Comparison of ENCODE assay signal across 9 mouse cellular contexts in genomic region chr16:18604267-18604701, GRCm38 (mm10). TPM values are rescaled to one million over a fixed set of nuclear protein-coding genes. Genes with fewer than 3 reads are reported as not detected.
DNase-seq lines count a peak whose midpoint lies in the region; ATAC-seq lines count a peak whose summit lies in the region.
"Had no signal": no experiment of that assay in that cellular context is flagged by ENCODE, and none has a peak within 500 bp of the region (broad histone marks: within the 10 kb centered on the region; RNA-seq: fewer than 3 reads in every experiment).

No protein-coding gene starts in this region.

- H3K27me3 ChIP-seq in embryonic facial prominence, embryonic 13.5 days = no peaks in the 10 kb centered on the region
- H3K27me3 ChIP-seq in heart, embryonic 16.5 days (ENCODE audit: control insufficient read depth, insufficient read depth, low read length) = peaks cover 10% of the 10 kb centered on the region; the same call in 1 of the 2 replicates
- H3K27me3 ChIP-seq in limb, embryonic 10.5 days (ENCODE audit: low read depth, poor library complexity, severe bottlenecking) = peaks cover 79% of the 10 kb centered on the region

- H3K4me3 ChIP-seq in embryonic facial prominence, embryonic 13.5 days = no peak overlapping the region
- no peak overlapping the region for H3K4me3 ChIP-seq in heart, embryonic 16.5 days (ENCODE audit: low read length)
- H3K4me3 ChIP-seq in limb, embryonic 10.5 days = no peak overlapping the region

- ATAC-seq in embryonic facial prominence, embryonic 13.5 days (ENCODE audit: insufficient number of reproducible peaks, insufficient read depth, low FRiP score, low TSS enrichment, low read depth) = no peak
- ATAC-seq in heart, embryonic 16.5 days (replicated peaks; ENCODE audit: extremely low read depth, insufficient read depth, low FRiP score) = peak; percentile 87

- no peak overlapping the region for H3K4me2 ChIP-seq in embryonic facial prominence, embryonic 13.5 days
- no peak overlapping the region for H3K4me2 ChIP-seq in heart, embryonic 16.5 days (ENCODE audit: low read depth, low read length)

- WGBS in embryonic facial prominence, embryonic 13.5 days = 62% methylated on average over 8 of the region's 8 CpGs
- WGBS in heart, embryonic 16.5 days = 29% methylated on average over 8 of the region's 8 CpGs
- WGBS in limb, embryonic 10.5 days = 69% methylated on average over 8 of the region's 8 CpGs

- no peaks in the 10 kb centered on the region for H3K9me3 ChIP-seq in embryonic facial prominence, embryonic 13.5 days
- no peaks in the 10 kb centered on the region for H3K9me3 ChIP-seq in heart, embryonic 16.5 days (replicated peaks; ENCODE audit: control insufficient read depth, low read length)
- H3K9me3 ChIP-seq in limb, embryonic 10.5 days (replicated peaks) = no peaks in the 10 kb centered on the region

- no peaks in the 10 kb centered on the region for H3K36me3 ChIP-seq in embryonic facial prominence, embryonic 13.5 days
- no peaks in the 10 kb centered on the region for H3K36me3 ChIP-seq in heart, embryonic 16.5 days (ENCODE audit: control insufficient read depth, insufficient read depth)
- no peaks in the 10 kb centered on the region for H3K36me3 ChIP-seq in limb, embryonic 10.5 days

- DNase-seq in adrenal gland, postnatal 14 days = peak; percentile 54
- DNase-seq in adrenal gland, postnatal 4 days (ENCODE audit: low spot score in 2 of 2) = no peak
- no peak for DNase-seq in limb, embryonic 10.5 days (ENCODE audit: low spot score)
- no peak for DNase-seq in cerebellum, adult 9-10 months
- no peak for DNase-seq in frontal cortex, adult 2 months (ENCODE audit: extremely low spot score in 1 of 2, low spot score in 1 of 2)
- DNase-seq in thymus, postnatal 36 days = no peak
- DNase-seq: cerebellum, postnatal 14 days had no signal

- H3K27ac ChIP-seq in embryonic facial prominence, embryonic 13.5 days = no peak overlapping the region
- peak overlapping the region; percentile 74 for H3K27ac ChIP-seq in heart, embryonic 16.5 days (ENCODE audit: low read length)
- peak overlapping the region; percentile 58; the same call in 1 of the 2 replicates for H3K27ac ChIP-seq in limb, embryonic 10.5 days

- H3K4me1 ChIP-seq in embryonic facial prominence, embryonic 13.5 days = peaks cover 30% of the 10 kb centered on the region
- peaks cover 17% of the 10 kb centered on the region for H3K4me1 ChIP-seq in heart, embryonic 16.5 days (ENCODE audit: control insufficient read depth, insufficient read depth, low read length)
- H3K4me1 ChIP-seq in limb, embryonic 10.5 days = peaks cover 42% of the 10 kb centered on the region

- H3K9ac ChIP-seq in embryonic facial prominence, embryonic 13.5 days = peak overlapping the region; percentile 41
- peak overlapping the region; percentile 60; the same call in 1 of the 2 replicates for H3K9ac ChIP-seq in heart, embryonic 16.5 days (ENCODE audit: low read length)

RNA-seq across cellular contexts. Expression of gene Tbx1, which starts 13.8 kb away (rescaled TPM):
- total RNA-seq in adrenal gland, postnatal 14 days (2021) = 2.5 TPM in 1 of 2 replicates, not detected in the other
- 1 to 10 TPM in 1 of 2 experiments, under 1 TPM in 1; 0.59 to 1.0 TPM for total RNA-seq in adrenal gland, postnatal 4 days (2021)
- 7.9 and 8.3 TPM in 2 replicates for polyA plus RNA-seq in embryonic facial prominence, embryonic 13.5 days (2015; fragmentation: Nextera tagmentation; extraction: Ambion mirVana)
- 0.47 and 1.5 TPM in 2 replicates for polyA plus RNA-seq in heart, embryonic 16.5 days (2015; fragmentation: Nextera tagmentation; extraction: Ambion mirVana)
- 1.1 and 1.7 TPM in 2 replicates for polyA plus RNA-seq in limb, embryonic 10.5 days (2016; fragmentation: Nextera tagmentation; extraction: Ambion mirVana)
- 2.8 and 2.9 TPM in 2 replicates for polyA plus RNA-seq in frontal cortex, adult 2 months (2012; rRNA removed)

RNA-seq across cellular contexts. Expression of gene Gp1bb, which starts 17.9 kb away (rescaled TPM):
- 0.41 TPM in 2 replicates for total RNA-seq in adrenal gland, postnatal 14 days (2021)
- total RNA-seq in adrenal gland, postnatal 4 days (2021) = 1 to 10 TPM in 1 of 2 experiments, under 1 TPM in 1; 0.39 to 1.1 TPM
- polyA plus RNA-seq in embryonic facial prominence, embryonic 13.5 days (2015; fragmentation: Nextera tagmentation; extraction: Ambion mirVana) = 2.2 and 3.2 TPM in 2 replicates
- 2.4 and 3.4 TPM in 2 replicates for polyA plus RNA-seq in heart, embryonic 16.5 days (2015; fragmentation: Nextera tagmentation; extraction: Ambion mirVana)
- 1.8 and 2.8 TPM in 2 replicates for polyA plus RNA-seq in limb, embryonic 10.5 days (2016; fragmentation: Nextera tagmentation; extraction: Ambion mirVana)
- 2.4 and 5.9 TPM in 2 replicates for polyA plus RNA-seq in frontal cortex, adult 2 months (2012; rRNA removed)

RNA-seq across cellular contexts. Expression of gene Gm49601, which starts 21.9 kb away (rescaled TPM):
- 3.4 and 4.5 TPM in 2 replicates for total RNA-seq in adrenal gland, postnatal 14 days (2021)
- total RNA-seq in adrenal gland, postnatal 4 days (2021) = 10 to 100 TPM in 1 of 2 experiments, 1 to 10 TPM in 1; 7.3 to 10.7 TPM
- polyA plus RNA-seq in embryonic facial prominence, embryonic 13.5 days (2015; fragmentation: Nextera tagmentation; extraction: Ambion mirVana) = 4.5 and 7.4 TPM in 2 replicates
- 0.63 and 0.66 TPM in 2 replicates for polyA plus RNA-seq in heart, embryonic 16.5 days (2015; fragmentation: Nextera tagmentation; extraction: Ambion mirVana)
- 2.3 and 4.7 TPM in 2 replicates for polyA plus RNA-seq in limb, embryonic 10.5 days (2016; fragmentation: Nextera tagmentation; extraction: Ambion mirVana)
- 128 and 169 TPM in 2 replicates for polyA plus RNA-seq in frontal cortex, adult 2 months (2012; rRNA removed)

RNA-seq across cellular contexts. Expression of gene Sept5, which starts 25.5 kb away (rescaled TPM):
- 12.1 and 15.2 TPM in 2 replicates for total RNA-seq in adrenal gland, postnatal 14 days (2021)
- total RNA-seq in adrenal gland, postnatal 4 days (2021) = 10 to 100 TPM; 18.9 to 28.7 TPM
- polyA plus RNA-seq in embryonic facial prominence, embryonic 13.5 days (2015; fragmentation: Nextera tagmentation; extraction: Ambion mirVana) = 39.7 and 45.9 TPM in 2 replicates
- polyA plus RNA-seq in heart, embryonic 16.5 days (2015; fragmentation: Nextera tagmentation; extraction: Ambion mirVana) = 8.4 and 8.5 TPM in 2 replicates
- polyA plus RNA-seq in limb, embryonic 10.5 days (2016; fragmentation: Nextera tagmentation; extraction: Ambion mirVana) = 19.4 and 29.1 TPM in 2 replicates
- 772 and 810 TPM in 2 replicates for polyA plus RNA-seq in frontal cortex, adult 2 months (2012; rRNA removed)

Comparison
In these comparisons a context has a peak if more than half of its experiments do, and no peak if none do; other contexts are left out.
1. RNA of gene Gm49601, which starts 21.9 kb away (polyA plus RNA-seq): 128 to 169 TPM in frontal cortex, adult 2 months; 2.3 to 4.7 TPM in limb, embryonic 10.5 days, 4.5 to 7.4 TPM in embryonic facial prominence, embryonic 13.5 days and 0.63 to 0.66 TPM in heart, embryonic 16.5 days; every median in the first group is over 10 times any median in the second.